Mouse (Mus musculus) layer of hippocampus, postnatal 25 days (tissue): Measurements from ENCODE around the gene Tekt3. TPM values are rescaled to one million over a fixed set of nuclear protein-coding genes. Genes with fewer than 3 reads are reported as not detected.

ENCODE experiments used
- DNase-seq, 2 experiments: peaks; one replicate each; pipeline ENCODE4 v3.0.0; 2022; ENCODE audit warnings: mixed read lengths in 2 of 2, low spot score in 1 of 2; ENCODE audit errors: extremely low spot score in 1 of 2
- total RNA-seq, 2 experiments: library from RNA; stranded (reverse); gene quantifications; 2 replicates each; pipeline ENCODE4 v1.2.3; 2021

Tekt3 gene
- total RNA-seq, 2 experiments from 2014 or later = 0.20 TPM; not detected in 1

DNA sequence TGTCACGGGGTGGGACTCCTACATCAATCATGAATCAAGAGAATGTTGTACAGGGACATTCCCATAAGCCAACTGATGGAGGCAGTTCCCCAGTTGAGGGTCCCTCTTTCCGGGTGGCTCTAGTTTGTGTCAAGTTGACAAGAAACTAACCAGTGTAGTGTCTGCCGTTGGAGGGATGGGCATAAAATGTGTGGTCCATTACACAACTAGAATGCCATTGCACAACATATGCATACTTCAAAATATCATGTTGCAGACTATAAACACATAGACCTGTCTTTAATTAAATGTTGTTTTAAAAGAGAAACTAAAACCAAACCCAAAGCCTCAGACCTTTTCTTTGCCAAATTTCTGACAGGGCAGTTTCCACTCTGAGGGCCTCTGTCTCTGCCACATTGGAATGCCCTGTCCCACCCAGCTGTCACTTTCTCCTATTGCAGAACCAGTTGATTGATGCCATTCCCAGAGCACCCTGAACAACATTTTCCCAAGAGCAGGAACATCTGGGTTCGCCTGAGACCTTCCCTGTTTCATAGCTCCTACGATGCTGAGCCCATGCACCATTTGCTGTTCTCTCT, 3.0 kb upstream of the Tekt3 start:
- DNase-seq = no peak

DNA sequence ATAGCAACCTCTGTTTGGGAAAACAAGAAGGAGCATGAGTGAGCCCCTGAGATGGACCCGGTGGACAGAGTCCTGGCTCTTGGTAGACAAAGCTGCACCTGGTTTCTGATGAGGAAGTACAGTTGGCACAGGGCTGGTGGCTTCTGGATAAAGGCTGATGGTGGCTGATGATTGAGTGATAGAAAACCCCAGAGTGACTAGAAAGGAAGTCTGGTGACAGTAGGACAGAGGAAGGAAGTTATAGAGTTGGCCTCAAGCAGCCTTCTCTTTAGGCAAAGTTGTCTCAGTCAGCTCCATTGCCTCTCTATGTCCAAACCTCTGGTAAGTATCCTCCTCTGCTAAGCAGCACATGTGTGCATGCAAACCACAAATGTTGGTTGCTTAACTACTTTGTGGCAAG, 1.5 kb upstream of the Tekt3 start:
- DNase-seq = no peak

DNA sequence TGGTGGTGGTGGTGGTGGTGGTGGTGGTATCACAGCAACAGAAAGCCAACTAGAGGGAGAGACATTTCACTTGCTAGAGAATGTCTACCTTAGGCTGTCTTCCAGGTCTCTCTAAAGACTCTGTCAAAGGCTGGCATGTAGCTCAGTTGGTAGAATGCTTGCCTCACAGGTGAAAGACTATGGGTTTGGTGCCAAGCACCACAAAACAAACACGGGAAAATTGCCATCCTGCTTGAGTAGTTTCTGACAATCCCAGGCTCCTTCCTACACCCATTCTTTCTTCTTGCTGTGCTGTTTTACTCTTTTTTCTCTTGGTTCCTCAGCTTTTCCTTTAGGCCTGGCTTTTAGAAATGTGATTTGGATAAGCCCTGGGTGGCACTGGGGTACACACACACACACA, 5.1 kb downstream of the Tekt3 start:
- no peak for DNase-seq

GRCm38 (mm10) chr11:63070081-63070480, 8.6 kb downstream of the Tekt3 start:
- DNase-seq = no peak

DNA sequence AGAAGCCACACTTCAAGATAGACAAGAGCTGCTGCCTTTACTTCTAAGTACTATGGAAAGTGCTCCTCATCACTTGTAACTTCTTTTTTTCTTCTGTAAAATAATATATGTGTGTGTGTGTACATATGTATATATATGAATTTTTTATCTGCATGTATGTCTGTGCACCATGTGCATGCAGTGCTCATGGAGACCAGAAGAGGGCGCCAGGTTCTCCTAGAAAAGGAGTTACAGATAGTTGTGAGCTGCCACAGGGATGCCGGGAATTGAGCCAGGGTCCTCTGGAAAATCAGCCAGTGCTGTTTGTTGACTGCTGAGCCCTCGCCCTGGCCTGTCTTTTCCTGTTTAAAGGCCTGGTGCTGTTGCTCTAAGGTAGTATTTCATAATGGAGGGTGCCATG, 23.1 kb downstream of the Tekt3 start:
- DNase-seq = no peak

DNA sequence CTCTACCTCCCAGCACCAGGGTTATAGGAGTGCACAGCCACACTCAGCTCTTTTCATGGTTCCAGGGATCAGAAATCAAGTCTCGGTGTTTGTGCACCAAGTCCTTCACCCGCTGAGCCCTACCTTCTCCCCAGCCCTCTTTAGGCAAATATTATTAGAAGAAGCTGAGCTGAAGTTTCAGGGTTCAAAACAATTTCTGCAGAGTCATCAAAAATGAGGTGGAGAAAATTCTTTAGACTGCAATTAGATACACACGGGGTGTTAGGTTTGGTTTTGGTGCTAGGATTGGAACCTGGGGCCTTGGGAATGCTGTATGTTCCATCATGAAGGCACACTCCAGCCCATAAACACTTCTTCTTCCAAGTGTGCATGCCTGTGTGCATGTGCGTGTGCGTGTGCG, 27.2 kb downstream of the Tekt3 start:
- no peak for DNase-seq

DNA sequence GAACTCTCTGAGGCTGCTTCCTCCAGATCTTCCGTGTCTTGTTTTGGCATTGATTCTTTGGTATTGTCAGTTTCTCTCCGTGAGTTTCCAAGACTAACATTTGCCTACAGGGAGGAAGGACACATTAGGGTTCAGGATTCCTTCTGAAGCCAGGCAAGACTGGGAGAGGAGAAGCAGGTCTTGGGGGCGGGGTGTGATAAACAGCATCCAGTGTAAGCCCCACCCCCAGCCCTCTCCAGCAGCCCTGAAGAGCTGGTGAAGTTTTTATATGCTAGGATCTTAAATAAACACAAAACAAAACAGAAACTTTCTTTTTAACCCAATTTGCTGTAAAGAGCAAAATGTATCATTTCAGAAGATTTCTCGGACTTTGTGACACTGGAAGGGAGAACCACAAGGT, 28.8 kb downstream of the Tekt3 start:
- no peak for DNase-seq

DNA sequence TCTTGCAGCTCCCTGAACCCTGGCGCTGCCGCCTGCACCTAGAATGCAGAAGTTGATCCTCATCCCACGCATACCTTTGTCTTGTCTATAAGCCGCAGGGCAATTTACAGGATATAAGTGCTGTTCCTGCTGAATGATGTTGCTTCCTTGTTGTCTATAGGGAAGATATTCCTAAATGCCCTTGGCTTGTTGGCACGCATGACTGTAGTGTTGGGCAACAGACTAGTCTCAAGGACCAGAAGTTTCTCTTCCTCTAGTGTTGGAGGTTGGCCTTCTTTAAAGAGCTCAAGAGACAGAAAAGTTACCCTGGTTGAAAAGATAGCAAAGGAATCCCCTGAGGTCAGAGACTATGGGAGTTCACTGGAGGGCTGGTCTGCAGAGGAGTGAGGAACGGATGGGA, 29.5 kb downstream of the Tekt3 start:
- no peak for DNase-seq

DNA sequence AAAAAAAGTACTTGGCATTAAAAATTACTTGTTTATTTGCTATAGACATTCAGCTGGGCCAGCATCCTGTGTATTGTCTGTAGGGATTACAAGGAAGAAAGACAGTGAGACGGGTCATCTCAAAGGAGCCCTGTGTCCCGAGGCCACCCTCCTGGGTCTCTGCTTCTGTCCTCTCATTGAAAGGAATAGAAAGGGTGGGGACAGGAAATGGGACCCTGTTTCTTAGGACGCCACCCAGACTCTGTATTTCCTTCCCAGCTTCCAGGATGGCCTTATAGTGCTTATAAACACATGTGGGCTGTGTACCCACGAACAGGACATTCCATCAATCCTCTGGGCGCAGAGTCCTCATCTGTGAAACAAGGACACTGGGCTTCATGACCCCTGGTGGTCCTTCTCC, 30.8 kb downstream of the Tekt3 start:
- DNase-seq = no peak

- no peak for DNase-seq
These were observed 32.1 kb downstream of the Tekt3 start for GRCm38 (mm10) chr11:63093601-63094000.

- DNase-seq = no peak
These were observed 33.0 kb downstream of the Tekt3 start for GRCm38 (mm10) chr11:63094496-63094895.

DNA sequence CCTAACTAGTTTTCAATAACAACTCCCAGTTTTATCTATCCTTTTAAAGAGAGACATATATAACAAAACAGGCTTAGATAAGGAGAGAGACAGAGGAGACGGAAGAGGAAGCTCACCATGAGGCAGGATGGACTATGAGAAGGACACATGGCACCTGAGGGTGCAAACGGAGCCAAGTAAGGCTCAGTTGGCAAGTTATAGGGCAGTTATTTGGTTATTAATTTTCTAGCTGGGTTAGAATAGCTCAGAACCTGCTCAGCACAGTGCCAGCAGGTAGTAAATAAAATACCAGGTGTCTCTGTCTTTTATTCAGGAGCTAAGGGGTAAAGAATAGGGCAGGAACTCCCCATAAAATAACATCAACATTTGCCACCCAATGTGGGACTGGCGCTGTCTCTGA, 36.6 kb downstream of the Tekt3 start:
- no peak for DNase-seq

GRCm38 (mm10) chr11:63099390-63099789, 37.9 kb downstream of the Tekt3 start:
- DNase-seq = no peak

DNA sequence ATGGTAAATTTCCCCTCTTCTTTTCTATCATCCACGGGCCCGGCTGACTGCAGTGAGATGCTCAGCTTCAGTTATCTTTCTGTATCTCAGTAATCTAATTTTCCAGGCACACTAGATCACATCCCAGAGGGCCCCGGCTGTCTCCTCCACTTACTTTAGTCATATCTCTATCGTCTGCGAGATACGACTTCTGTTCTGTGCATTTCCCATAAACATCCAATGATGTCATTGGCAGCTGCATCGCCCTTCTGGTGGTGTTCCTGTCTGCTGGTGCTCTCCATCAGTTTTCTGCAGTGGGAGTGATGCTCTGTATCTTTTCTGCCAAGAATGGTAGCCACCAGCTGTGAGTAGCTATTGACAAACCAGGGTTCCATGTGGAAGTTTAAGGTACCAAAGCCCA, 41.8 kb downstream of the Tekt3 start:
- DNase-seq = peak in 1 of 2 experiments; percentile 9

DNA sequence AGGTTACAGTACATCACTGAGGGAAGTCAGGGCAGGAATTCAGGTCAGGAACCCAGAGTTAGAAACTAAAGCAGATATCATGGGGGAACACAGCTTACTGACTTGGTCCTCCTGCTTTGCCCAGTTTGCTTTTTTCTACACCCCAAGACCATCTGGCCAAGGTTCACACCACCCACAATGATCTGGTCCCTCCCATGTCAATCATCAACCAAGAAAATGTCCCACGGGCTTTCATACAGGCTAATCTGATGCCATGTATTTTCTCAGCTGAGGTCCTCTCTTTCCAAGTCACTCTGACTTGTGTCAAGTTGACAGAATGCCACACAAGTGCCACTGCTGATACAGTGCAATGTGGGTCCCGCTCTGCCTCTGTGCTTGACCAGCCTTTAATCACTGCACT, 42.6 kb downstream of the Tekt3 start:
- DNase-seq = no peak

GRCm38 (mm10) chr11:63109230-63109775, 47.8 kb downstream of the Tekt3 start:
- no peak for DNase-seq

DNA sequence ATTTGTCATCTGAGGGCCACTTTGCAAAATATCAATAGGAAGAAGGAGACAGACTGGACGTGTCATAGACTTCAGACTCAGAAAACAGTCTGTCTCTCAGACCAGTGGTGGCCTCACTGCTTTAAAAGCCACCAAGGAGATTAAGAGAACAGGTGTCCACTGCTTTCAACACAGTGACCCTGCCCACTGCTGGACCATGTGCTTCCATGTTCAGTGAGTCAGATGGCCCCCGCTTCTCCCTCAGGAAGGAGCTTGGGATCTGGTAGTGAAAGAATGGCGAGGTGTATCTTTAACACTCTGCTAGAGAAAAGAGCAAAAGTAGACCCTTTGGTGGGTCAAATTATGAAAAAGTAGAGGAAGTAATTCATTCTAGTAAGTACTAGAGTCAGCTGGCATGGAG, 48.9 kb downstream of the Tekt3 start:
- no peak for DNase-seq

- no peak for DNase-seq
These were observed 53.6 kb downstream of the Tekt3 start for GRCm38 (mm10) chr11:63114807-63115641.

DNA sequence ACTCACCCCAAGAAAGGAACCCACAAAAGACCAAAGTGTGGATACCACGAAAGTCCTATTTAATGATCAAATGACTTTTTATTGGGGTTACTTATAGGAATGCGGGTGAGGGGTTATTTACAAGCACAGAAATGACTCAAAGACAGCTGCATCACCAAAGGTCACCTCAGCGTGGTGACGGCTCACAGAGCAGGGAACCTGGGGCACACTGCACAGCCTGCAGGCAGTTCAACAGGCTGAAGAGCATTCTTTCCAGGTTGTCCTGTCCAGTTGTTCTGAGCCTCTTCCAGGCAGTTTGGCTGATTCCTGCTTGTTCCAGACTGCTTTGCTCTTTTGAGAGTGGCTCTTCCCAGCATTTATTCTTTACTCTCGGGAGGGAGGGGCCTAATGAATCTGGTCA, 55.2 kb downstream of the Tekt3 start:
- DNase-seq = no peak

DNA sequence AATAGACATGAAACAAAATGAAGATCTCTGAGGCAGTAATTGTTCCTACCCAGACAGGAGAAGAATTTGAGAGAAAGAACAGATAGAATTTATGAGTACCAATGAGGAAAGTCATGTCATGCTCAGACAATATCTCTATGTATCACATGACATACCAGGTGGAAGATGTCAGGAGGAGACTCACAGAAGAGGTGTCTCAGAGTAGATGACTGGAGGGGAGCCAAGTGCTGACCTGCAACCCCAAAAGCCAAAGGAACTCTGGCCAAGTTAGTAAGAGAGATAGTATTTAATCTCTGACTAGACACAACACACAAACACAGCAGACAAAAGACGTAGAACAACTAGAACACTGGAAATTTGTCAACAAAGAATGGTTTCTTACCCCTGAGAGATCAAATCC, 55.8 kb downstream of the Tekt3 start:
- DNase-seq = no peak

- no peak for DNase-seq
These were observed 58.3 kb downstream of the Tekt3 start for GRCm38 (mm10) chr11:63119791-63120190.

DNA sequence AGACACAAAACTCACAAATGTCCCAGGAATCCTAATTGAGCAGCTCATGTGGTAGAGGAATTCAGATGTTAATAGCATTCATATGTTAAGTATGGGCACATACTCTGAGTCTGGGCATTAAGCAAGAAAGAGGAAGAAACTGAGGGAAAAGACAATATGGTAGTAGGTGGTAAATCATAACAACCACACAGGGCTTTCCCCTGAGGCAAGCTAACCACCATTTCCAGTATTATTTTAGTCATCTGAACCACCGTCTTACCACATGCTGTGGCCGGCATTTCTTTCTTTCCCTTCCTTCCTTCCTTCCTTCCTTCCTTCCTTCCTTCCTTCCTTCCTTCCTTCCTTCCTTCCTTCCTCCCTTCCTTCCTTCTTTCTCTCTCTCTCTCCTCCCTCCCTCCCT, 60.8 kb downstream of the Tekt3 start:
- DNase-seq = no peak
